13 mouse cellular contexts compared by ENCODE assay signal in the genomic region with DNA sequence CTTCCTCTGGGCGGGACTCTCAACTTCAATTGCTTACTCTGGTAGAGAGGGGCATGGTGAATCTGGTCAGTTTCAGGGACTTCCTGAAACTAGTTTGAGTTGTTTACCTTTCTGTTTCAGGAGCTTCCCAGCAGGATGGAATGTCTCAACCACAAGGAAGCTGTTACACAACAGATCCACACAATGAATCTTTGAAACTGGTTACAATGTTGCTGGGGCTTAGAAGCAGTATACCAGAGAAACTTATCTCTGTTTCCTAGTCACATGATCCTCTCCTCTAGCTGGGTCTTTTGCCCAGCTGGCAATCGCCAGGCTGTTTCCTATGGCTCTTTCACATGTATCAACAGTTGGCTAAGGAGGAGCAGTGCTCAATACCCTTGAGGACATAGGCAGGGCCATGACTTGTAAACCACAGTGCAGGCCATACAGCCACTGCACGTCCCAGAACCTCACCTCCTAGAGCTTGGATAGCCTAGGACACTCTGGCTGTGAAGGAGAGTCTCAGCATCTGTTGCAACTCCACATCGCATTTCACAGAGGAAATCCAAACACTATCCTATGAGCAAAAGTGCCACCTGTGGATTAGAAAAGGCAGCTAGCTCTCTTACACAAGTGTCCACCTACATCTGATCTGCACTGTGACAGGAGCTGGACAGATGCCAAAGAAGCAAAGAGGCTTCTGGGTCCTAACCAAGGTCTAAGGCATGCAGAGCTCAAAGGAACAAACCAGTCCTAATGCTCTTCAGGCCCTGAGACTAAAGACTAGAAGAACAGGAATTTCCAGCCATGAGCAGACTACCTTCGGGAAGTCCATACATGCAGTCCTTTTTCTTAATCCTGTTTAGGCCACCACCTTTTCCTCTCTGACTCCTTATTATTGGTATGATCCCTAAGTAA. TPM values are rescaled to one million over a fixed set of nuclear protein-coding genes. Genes with fewer than 3 reads are reported as not detected.
DNase-seq lines count a peak whose midpoint lies in the region; ATAC-seq and TF ChIP-seq lines count a peak whose summit lies in the region.
"Had no signal": no experiment of that assay in that cellular context is flagged by ENCODE, and none has a peak within 500 bp of the region (broad histone marks: within the 10 kb centered on the region; RNA-seq: fewer than 3 reads in every experiment).

No protein-coding gene starts in this region.

- no peak for ATAC-seq in heart, embryonic 15.5 days (replicated peaks; ENCODE audit: insufficient number of reproducible peaks, insufficient read depth, low FRiP score, low read depth)
- ATAC-seq in lung, embryonic 14.5 days (ENCODE audit: insufficient read depth): peak; percentile 44
- 0 out of 2 replicates have a peak, but pooled peaks have one; percentile 9 for ATAC-seq in intestine, postnatal 0 days
- ATAC-seq in stomach, embryonic 16.5 days (ENCODE audit: insufficient read depth, low FRiP score): peak; percentile 78; the same call in 1 of the 2 replicates
- no peak for ATAC-seq in hindbrain, embryonic 14.5 days (ENCODE audit: low FRiP score)
- ATAC-seq in midbrain, embryonic 14.5 days (ENCODE audit: low FRiP score, low TSS enrichment): no peak
- ATAC-seq: activated CD4-positive, CD25-positive, alpha-beta regulatory T cell, adult 4 months had no signal

- no peaks in the 10 kb centered on the region for H3K27me3 ChIP-seq in heart, embryonic 15.5 days
- H3K27me3 ChIP-seq in lung, embryonic 14.5 days (ENCODE audit: insufficient read depth, low read length): no peaks in the 10 kb centered on the region
- H3K27me3 ChIP-seq in intestine, postnatal 0 days (replicated peaks; ENCODE audit: control insufficient read depth, insufficient read depth, low read length): no peaks in the 10 kb centered on the region
- H3K27me3 ChIP-seq in stomach, embryonic 16.5 days (ENCODE audit: control insufficient read depth, insufficient read depth, low read length): no peaks in the 10 kb centered on the region
- no peaks in the 10 kb centered on the region for H3K27me3 ChIP-seq in hindbrain, embryonic 14.5 days (ENCODE audit: control insufficient read depth, insufficient read depth, low read length)
- no peaks in the 10 kb centered on the region for H3K27me3 ChIP-seq in midbrain, embryonic 14.5 days (ENCODE audit: control insufficient read depth, insufficient read depth, low read length)
- H3K27me3 ChIP-seq: embryonic facial prominence, embryonic 12.5 days; hindbrain, embryonic 13.5 days; limb, embryonic 13.5 days had no signal

- TF ChIP-seq POLR2A in lung, adult 2 months (IDR thresholded peaks at IDR 0.05; ENCODE audit: borderline replicate concordance, extremely low read depth, low read depth, low read length): no peak

- no peak overlapping the region for H3K9ac ChIP-seq in heart, embryonic 15.5 days
- H3K9ac ChIP-seq in lung, embryonic 14.5 days: no peak overlapping the region
- no peak overlapping the region for H3K9ac ChIP-seq in intestine, postnatal 0 days (ENCODE audit: low read depth, low read length)
- H3K9ac ChIP-seq in stomach, embryonic 16.5 days (ENCODE audit: low read length): no peak overlapping the region
- H3K9ac ChIP-seq in hindbrain, embryonic 14.5 days: no peak overlapping the region
- H3K9ac ChIP-seq in midbrain, embryonic 14.5 days (replicated peaks; ENCODE audit: low read length): no peak overlapping the region
- H3K9ac ChIP-seq: embryonic facial prominence, embryonic 12.5 days; hindbrain, embryonic 13.5 days; limb, embryonic 13.5 days had no signal

- no peak for DNase-seq in heart, postnatal 4 days
- peak; percentile 63 for DNase-seq in lung, embryonic 14.5 days
- no peak for DNase-seq in lung, adult 2 months
- DNase-seq in hindbrain, embryonic 14.5 days (ENCODE audit: low spot score): no peak
- no peak for DNase-seq in midbrain, embryonic 14.5 days
- DNase-seq: cerebellum, adult 9-10 months had no signal

- H3K27ac ChIP-seq in heart, embryonic 15.5 days: 0 out of 2 replicates have a peak overlapping the region, but pooled peaks have one; percentile 7
- H3K27ac ChIP-seq in lung, embryonic 14.5 days (ENCODE audit: low read depth): peak overlapping the region; percentile 48; the same call in 1 of the 2 replicates
- peak overlapping the region; percentile 41 for H3K27ac ChIP-seq in intestine, postnatal 0 days (ENCODE audit: low read depth, low read length)
- peak overlapping the region; percentile 72 for H3K27ac ChIP-seq in stomach, embryonic 16.5 days (ENCODE audit: low read length)
- no peak overlapping the region for H3K27ac ChIP-seq in hindbrain, embryonic 14.5 days
- H3K27ac ChIP-seq in midbrain, embryonic 14.5 days (replicated peaks; ENCODE audit: low read depth, low read length): no peak overlapping the region
- H3K27ac ChIP-seq: embryonic facial prominence, embryonic 12.5 days; hindbrain, embryonic 13.5 days; limb, embryonic 13.5 days had no signal

- H3K4me3 ChIP-seq in heart, embryonic 15.5 days: no peak overlapping the region
- no peak overlapping the region for H3K4me3 ChIP-seq in lung, embryonic 14.5 days (ENCODE audit: low read depth, low read length)
- no peak overlapping the region for H3K4me3 ChIP-seq in lung, adult 2 months (replicated peaks; ENCODE audit: extremely low read depth, low read depth, low read length)
- no peak overlapping the region for H3K4me3 ChIP-seq in intestine, postnatal 0 days (ENCODE audit: low read depth, low read length)
- no peak overlapping the region for H3K4me3 ChIP-seq in stomach, embryonic 16.5 days (replicated peaks; ENCODE audit: low read length)
- H3K4me3 ChIP-seq in hindbrain, embryonic 14.5 days (replicated peaks; ENCODE audit: low read length): no peak overlapping the region
- H3K4me3 ChIP-seq in midbrain, embryonic 14.5 days (replicated peaks; ENCODE audit: low read depth, low read length): no peak overlapping the region
- H3K4me3 ChIP-seq: embryonic facial prominence, embryonic 12.5 days; hindbrain, embryonic 13.5 days; limb, embryonic 13.5 days had no signal

- no peaks in the 10 kb centered on the region for H3K9me3 ChIP-seq in heart, embryonic 15.5 days (replicated peaks)
- no peaks in the 10 kb centered on the region for H3K9me3 ChIP-seq in lung, embryonic 14.5 days (ENCODE audit: low read depth, low read length)
- H3K9me3 ChIP-seq in intestine, postnatal 0 days (ENCODE audit: control insufficient read depth): no peaks in the 10 kb centered on the region
- H3K9me3 ChIP-seq in stomach, embryonic 16.5 days (replicated peaks; ENCODE audit: control insufficient read depth, low read length): no peaks in the 10 kb centered on the region
- no peaks in the 10 kb centered on the region for H3K9me3 ChIP-seq in hindbrain, embryonic 14.5 days (ENCODE audit: control insufficient read depth, low read length)
- no peaks in the 10 kb centered on the region for H3K9me3 ChIP-seq in midbrain, embryonic 14.5 days (ENCODE audit: control insufficient read depth, low read length)
- H3K9me3 ChIP-seq: embryonic facial prominence, embryonic 12.5 days; hindbrain, embryonic 13.5 days; limb, embryonic 13.5 days had no signal

- no peak for TF ChIP-seq CTCF in lung, embryonic 14.5 days (IDR thresholded peaks at IDR 0.05; ENCODE audit: low read depth)
- TF ChIP-seq CTCF in lung, adult 2 months (IDR thresholded peaks at IDR 0.05; ENCODE audit: insufficient read depth, low read length): no peak
- no peak for TF ChIP-seq CTCF in intestine, postnatal 0 days (IDR thresholded peaks at IDR 0.05; ENCODE audit: low read depth)

- H3K4me1 ChIP-seq in heart, embryonic 15.5 days (replicated peaks): peaks cover 29% of the 10 kb centered on the region; the same call in 1 of the 2 replicates
- H3K4me1 ChIP-seq in lung, embryonic 14.5 days (ENCODE audit: insufficient read depth): no peaks in the 10 kb centered on the region
- no peaks in the 10 kb centered on the region for H3K4me1 ChIP-seq in lung, adult 2 months (ENCODE audit: control insufficient read depth, insufficient read depth, low read length)
- no peaks in the 10 kb centered on the region for H3K4me1 ChIP-seq in intestine, postnatal 0 days (replicated peaks; ENCODE audit: control insufficient read depth, insufficient read depth, low read length)
- H3K4me1 ChIP-seq in stomach, embryonic 16.5 days (ENCODE audit: control insufficient read depth, insufficient read depth, low read length): no peaks in the 10 kb centered on the region
- no peaks in the 10 kb centered on the region for H3K4me1 ChIP-seq in hindbrain, embryonic 14.5 days (replicated peaks; ENCODE audit: control insufficient read depth, insufficient read depth, low read length)
- H3K4me1 ChIP-seq in midbrain, embryonic 14.5 days (ENCODE audit: control insufficient read depth, insufficient read depth, low read length): no peaks in the 10 kb centered on the region
- H3K4me1 ChIP-seq: embryonic facial prominence, embryonic 12.5 days had no signal

- 81% methylated on average over 5 of the region's 5 CpGs for WGBS in heart, embryonic 15.5 days
- WGBS in lung, embryonic 14.5 days: 73% methylated on average over 5 of the region's 5 CpGs
- 73% methylated on average over 5 of the region's 5 CpGs for WGBS in lung, adult 2 months
- 70% methylated on average over 5 of the region's 5 CpGs for WGBS in intestine, postnatal 0 days
- WGBS in stomach, embryonic 16.5 days: 75% methylated on average over 5 of the region's 5 CpGs
- 92% methylated on average over 5 of the region's 5 CpGs for WGBS in hindbrain, embryonic 14.5 days
- 95% methylated on average over 5 of the region's 5 CpGs for WGBS in midbrain, embryonic 14.5 days

- no peak overlapping the region for H3K4me2 ChIP-seq in heart, embryonic 15.5 days
- H3K4me2 ChIP-seq in lung, embryonic 14.5 days: no peak overlapping the region
- H3K4me2 ChIP-seq in intestine, postnatal 0 days (replicated peaks; ENCODE audit: low read depth): no peak overlapping the region
- no peak overlapping the region for H3K4me2 ChIP-seq in stomach, embryonic 16.5 days (ENCODE audit: low read depth, low read length)
- no peak overlapping the region for H3K4me2 ChIP-seq in hindbrain, embryonic 14.5 days (replicated peaks)
- H3K4me2 ChIP-seq in midbrain, embryonic 14.5 days (ENCODE audit: low read length): no peak overlapping the region
- H3K4me2 ChIP-seq: embryonic facial prominence, embryonic 12.5 days; hindbrain, embryonic 13.5 days; limb, embryonic 13.5 days had no signal

- H3K36me3 ChIP-seq in heart, embryonic 15.5 days: no peaks in the 10 kb centered on the region
- no peaks in the 10 kb centered on the region for H3K36me3 ChIP-seq in lung, embryonic 14.5 days (ENCODE audit: insufficient read depth)
- peaks cover 5% of the 10 kb centered on the region; the same call in 1 of the 2 replicates for H3K36me3 ChIP-seq in intestine, postnatal 0 days (ENCODE audit: control insufficient read depth, insufficient read depth)
- H3K36me3 ChIP-seq in stomach, embryonic 16.5 days (ENCODE audit: control insufficient read depth, insufficient read depth, low read length): no peaks in the 10 kb centered on the region
- H3K36me3 ChIP-seq in hindbrain, embryonic 14.5 days (replicated peaks; ENCODE audit: control insufficient read depth, insufficient read depth): no peaks in the 10 kb centered on the region
- no peaks in the 10 kb centered on the region for H3K36me3 ChIP-seq in midbrain, embryonic 14.5 days (ENCODE audit: control insufficient read depth, insufficient read depth, low read length)
- H3K36me3 ChIP-seq: embryonic facial prominence, embryonic 12.5 days; hindbrain, embryonic 13.5 days had no signal

RNA-seq across cellular contexts. Expression of a gene that starts 14.8 kb away (rescaled TPM):
- polyA plus RNA-seq in heart, embryonic 15.5 days (2015; fragmentation: Nextera tagmentation; extraction: Ambion mirVana): 15.6 and 15.8 TPM in 2 replicates
- 10 to 100 TPM; 39.2 to 44.0 TPM for total RNA-seq in heart, postnatal 4 days (2021)
- polyA plus RNA-seq in lung, embryonic 14.5 days (2014; fragmentation: Nextera tagmentation; extraction: Ambion mirVana): 4.1 and 5.7 TPM in 2 replicates
- 4.1 and 6.7 TPM in 2 replicates for polyA plus RNA-seq in lung, adult 2 months (2012; rRNA removed)
- polyA plus RNA-seq in intestine, postnatal 0 days (2015; fragmentation: Nextera tagmentation; extraction: Ambion mirVana): 12.5 and 13.6 TPM in 2 replicates
- polyA plus RNA-seq in stomach, embryonic 16.5 days (2015; fragmentation: Nextera tagmentation; extraction: Ambion mirVana): 15.5 and 19.0 TPM in 2 replicates
- polyA plus RNA-seq in hindbrain, embryonic 14.5 days (2014; fragmentation: Nextera tagmentation; extraction: Ambion mirVana): 3.9 and 4.2 TPM in 2 replicates
- 4.2 and 5.5 TPM in 2 replicates for polyA plus RNA-seq in midbrain, embryonic 14.5 days (2014; fragmentation: Nextera tagmentation; extraction: Ambion mirVana)

Comparison
In these comparisons a context has a peak if more than half of its experiments do, and no peak if none do; other contexts are left out.
1. ATAC-seq: peak in lung, embryonic 14.5 days (single experiment), intestine, postnatal 0 days (single experiment) and stomach, embryonic 16.5 days (single experiment); none in heart, embryonic 15.5 days (single experiment), hindbrain, embryonic 14.5 days (single experiment) and midbrain, embryonic 14.5 days (single experiment).
2. H3K27ac ChIP-seq: peak in heart, embryonic 15.5 days (single experiment), lung, embryonic 14.5 days (single experiment), intestine, postnatal 0 days (single experiment) and stomach, embryonic 16.5 days (single experiment); none in hindbrain, embryonic 14.5 days (single experiment) and midbrain, embryonic 14.5 days (single experiment).